Mouse (Mus musculus): Measurements from ENCODE around the gene Sntg2.

Gene Sntg2

DNA sequence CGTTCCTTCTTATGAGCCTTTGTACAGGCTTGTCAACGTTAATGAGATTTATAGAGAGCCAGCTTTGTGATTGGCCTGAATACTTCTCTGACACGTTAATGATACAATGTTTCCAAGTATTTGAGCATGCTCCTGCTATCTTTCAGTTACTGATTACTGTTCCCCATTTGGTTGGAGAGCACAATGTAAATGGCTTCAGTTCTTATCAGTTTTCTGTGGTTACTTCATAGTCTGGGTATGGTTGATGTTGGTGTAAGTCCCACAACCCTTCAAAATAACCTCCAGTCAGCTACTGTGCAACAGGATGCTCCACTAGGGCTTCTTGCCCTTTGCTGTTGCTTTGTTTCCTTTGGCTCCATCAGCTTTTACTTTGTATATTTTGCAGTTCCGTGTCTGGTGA lies 168.7 kb downstream of the Sntg2 start:
- no peak for DNase-seq (ENCODE audit: low spot score in 2 of 2)

DNA sequence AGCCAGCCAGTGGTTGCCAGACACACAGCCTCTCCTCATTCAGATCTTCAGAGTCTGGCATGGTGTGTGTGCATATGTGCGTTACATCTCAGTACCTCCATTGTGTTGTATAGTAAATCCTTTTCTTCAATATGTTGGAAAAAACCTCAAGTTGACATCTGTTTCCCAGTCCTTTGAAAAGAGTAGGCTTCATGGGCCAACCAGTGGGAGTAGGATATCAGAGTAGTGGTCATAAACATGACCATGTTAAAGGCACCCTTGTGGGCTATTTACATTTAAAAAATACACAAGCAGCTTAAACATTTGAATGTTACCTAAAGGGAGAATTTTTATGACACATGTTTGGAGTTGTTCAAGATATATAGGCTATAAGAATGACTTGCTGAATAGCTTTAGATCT lies 170.4 kb downstream of the Sntg2 start:
- no peak for DNase-seq (ENCODE audit: low spot score in 2 of 2)

DNA sequence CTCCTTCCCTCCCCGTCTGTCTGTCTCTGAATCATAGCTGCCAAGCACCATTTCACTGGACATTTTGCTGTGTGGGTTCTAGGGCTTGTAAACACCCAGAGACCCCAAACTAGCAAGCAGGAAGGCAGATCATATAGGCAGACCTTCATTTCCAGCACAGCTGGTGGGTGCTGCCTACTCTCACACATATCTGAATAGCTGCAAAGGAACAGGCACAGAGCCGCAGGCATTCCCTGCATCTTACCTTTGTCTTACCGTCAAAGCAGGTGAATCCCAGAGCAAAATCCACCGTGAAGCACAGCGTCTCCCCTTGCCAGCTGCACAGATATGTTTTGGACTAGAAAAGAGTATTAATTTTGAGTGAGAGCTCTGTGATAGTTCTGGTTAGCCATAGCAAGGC lies 172.1 kb downstream of the Sntg2 start:
- DNase-seq (ENCODE audit: low spot score in 2 of 2) = no peak

DNA sequence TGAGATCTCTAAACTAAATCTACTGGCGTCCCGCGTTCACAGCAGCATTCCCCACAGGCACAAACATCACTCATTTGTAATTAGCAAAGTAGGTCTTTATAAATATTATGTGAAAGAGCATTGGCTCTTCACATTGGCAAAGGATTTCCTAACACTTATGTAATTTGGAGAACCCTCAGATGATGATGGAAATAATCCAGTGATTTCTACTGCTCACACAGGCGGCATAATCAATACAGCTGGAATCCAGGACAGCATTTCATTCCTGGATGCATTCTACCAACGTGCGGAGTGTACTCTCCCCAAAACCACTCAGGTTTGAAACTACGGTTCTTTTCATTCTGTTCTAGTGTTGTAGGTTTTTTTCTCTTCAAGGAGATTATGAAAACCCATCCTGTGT lies 172.6 kb downstream of the Sntg2 start:
- no peak for DNase-seq (ENCODE audit: low spot score in 2 of 2)

DNA sequence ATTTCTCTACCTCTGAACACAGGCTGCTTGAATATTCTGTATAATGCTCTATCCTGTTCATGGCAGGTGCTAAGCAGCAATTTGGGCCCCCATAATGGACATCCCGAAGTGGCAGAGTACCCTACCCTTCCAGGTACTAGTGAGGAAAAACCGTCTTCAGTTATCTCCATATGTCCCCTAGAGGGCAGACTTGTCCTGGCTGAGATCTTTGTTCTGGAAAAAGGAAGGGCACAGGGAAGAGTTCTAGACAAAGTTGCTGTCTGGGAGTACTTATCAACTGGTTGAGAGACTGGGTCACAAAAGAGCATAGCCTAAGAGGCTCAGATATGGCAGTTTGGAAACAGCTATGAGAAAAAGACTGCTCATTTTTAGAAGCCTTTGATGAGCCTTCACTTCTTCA lies 173.4 kb downstream of the Sntg2 start:
- DNase-seq (ENCODE audit: low spot score in 2 of 2) = no peak

DNA sequence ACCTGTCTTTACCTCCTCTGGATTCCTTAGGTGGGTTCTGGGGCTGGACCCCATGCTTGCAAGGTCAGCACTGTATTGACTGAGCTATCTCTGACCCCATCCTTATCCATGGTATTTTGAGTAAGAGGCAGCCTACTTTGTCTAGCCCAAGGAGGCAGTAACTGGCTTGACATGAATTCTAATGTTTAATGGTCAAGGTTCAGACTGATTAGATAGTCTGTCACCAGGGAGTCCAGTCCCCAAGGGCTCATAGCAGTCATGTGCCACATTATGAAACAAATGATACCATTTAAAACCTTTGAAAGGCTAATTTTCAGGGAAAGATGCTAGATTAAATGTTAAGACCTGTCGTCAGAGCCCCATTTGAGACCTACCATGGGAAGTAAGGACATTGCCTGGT lies 174.9 kb downstream of the Sntg2 start:
- no peak for DNase-seq (ENCODE audit: low spot score in 2 of 2)

DNA sequence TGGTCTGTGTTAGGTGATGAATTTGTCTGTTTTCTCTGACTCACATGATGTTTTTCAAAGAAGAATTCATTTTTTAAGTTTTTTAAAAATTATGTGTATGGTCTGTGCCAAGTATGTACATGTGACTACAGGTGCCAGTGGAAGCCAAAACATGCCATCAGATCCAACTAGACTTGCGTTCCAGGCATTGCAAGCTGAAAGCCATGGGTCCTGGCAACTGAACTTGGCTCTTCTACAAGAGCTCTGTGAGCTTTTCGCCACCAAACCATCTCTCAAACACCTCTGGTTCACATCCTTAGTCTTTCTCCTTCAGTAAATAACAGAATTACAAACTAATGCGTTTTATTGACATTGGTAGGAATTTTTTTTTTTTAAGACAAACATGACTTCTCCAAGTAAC lies 191.5 kb downstream of the Sntg2 start:
- DNase-seq (ENCODE audit: low spot score in 2 of 2) = no peak

DNA sequence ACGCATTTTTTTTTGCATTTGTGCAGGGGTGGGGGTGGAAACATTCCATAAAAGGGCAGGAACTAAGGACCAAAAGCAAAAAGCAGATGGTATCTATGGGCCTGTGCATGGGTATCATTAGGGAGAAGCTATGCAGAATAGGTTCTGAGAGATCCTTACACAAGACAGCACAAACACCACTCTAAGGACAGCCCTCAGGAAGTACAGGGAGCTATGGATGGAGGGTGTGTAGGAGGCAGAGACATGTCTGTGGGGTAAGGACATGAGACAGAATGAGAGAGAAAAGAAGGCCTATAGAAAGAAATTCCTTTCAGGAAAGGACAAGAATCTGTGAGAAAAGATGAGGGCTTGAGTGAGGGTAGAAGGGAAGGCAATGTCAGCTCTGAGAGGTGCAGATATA lies 193.6 kb downstream of the Sntg2 start:
- DNase-seq (ENCODE audit: low spot score in 2 of 2) = no peak

DNA sequence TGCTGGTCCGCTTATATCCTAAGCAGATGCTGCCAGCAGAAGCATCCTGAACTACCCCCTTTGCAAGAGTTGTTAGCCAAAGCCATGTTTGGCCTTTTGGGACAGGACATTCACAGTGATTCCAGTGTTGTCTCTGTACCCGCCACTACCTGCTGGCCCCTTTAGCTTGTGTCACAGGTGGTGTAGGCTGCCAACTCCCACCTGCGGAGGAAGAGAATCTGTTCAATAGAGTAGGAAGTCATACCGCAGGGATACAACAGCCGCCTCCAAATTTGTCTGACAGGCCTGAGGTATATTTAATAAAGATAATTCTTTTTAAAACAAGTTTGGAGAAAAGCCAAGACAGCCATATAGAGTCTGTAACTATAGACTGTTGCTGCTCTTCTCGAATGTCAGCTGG lies 195.2 kb downstream of the Sntg2 start:
- no peak for DNase-seq (ENCODE audit: low spot score in 2 of 2)

DNA sequence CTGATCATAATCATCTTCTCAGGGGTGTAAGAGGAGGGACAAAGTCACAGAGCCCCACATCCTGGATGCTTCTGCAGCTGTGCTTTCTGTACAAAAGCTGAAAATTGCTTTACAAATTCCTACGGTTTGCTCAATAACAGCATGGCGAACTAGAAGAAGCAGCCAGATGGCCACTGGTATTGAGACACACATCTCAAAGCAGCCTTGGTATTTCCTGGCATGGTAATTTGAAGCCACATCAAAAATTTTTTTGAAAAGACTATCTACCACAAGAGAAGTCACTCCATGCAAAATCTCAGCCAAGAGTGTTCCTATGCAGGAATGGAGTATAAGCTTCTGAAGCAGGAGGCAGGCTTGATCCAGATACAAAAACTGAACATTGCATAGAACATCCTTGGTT lies 195.6 kb downstream of the Sntg2 start:
- DNase-seq (ENCODE audit: low spot score in 2 of 2) = no peak

DNA sequence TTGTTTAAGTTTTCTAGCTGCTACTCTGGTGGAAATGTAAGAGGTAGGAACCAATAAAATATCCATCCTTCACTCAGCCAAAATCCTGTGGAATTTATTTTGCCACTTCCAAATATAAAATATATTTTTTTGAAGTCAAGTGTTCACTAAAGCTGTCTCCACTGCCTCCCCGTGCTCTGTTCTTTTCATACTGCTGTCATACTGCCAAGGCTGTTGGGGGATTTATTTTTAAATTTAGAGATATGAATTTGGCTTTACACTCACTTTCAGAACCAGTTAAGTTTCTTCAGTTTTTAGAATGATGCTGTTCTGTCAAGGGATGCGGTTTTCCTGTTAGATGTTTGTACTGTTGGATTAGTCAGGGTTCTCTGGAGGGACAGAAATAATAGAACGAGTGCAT lies 204.7 kb downstream of the Sntg2 start:
- DNase-seq (ENCODE audit: low spot score in 2 of 2) = no peak

DNA sequence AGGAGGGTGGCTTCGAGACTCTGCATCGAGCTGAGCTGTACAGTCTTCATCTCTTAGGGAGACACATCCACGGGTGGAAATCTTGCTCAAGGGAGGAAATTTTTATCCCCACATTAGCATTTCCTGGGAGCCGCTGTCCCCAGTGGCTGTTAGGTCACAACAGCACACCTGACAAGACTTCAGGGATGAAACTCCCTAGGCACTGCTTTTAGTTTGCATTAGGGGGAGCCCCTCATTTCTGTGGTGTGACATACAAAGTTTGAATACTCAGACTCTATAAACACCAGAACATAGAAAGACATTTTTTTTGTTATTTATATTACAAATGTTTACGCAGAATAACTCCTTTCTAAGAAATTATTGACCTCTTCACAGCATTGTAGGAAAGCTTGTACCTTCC lies 208.6 kb downstream of the Sntg2 start:
- DNase-seq (ENCODE audit: low spot score in 2 of 2) = no peak

DNA sequence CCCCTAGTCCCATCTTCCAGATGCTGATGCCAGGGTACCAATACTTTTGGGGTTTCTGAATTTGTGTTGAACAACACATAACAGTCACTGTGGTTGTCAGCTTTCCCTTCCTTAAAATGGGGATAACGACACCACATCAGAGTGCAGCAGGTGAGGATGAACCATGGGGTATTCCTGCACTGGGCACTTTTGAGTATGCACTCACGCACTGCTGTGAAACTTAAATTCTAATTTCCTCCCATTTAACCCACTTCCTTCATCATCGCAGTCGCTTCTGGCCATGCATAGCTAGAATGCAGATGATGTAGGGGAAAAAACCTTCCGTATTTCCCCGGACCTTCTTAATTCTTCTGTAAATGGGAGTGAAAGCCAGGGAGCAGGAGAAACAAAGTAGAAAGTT lies 209.2 kb downstream of the Sntg2 start:
- no peak for DNase-seq (ENCODE audit: low spot score in 2 of 2)

DNA sequence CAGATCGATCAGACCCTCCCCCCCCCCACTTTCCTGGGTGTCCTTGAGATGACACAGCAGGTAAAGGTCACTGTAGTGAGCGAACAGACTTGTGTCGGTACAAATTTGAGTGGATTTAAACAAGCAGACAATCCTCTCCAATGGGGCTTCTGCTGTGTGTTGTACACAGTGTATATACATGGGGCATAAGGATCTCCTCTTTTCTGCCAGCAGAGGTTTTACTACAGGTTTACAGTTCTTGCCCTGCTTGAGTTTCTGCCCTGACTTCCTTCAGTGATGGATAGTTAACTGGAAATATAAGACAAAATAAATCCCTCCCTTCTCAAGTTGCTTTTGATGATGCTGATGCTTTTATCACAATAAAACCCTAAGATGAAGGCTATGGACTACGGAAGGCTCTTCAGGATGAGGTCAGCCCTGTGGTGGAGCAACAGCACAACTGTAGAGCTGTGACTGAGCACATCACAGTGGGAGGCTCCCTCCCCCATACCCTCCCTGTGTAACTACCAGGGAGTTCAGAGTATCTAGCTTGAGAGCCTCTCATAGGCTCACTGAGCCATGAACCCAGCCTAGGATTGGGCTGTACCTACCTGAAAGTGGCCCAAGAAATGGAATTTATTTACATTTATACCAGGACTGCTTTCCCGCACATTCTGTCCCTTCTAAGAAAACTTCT lies 211.3 kb downstream of the Sntg2 start:
- no peak for DNase-seq (ENCODE audit: low spot score in 2 of 2)

DNA sequence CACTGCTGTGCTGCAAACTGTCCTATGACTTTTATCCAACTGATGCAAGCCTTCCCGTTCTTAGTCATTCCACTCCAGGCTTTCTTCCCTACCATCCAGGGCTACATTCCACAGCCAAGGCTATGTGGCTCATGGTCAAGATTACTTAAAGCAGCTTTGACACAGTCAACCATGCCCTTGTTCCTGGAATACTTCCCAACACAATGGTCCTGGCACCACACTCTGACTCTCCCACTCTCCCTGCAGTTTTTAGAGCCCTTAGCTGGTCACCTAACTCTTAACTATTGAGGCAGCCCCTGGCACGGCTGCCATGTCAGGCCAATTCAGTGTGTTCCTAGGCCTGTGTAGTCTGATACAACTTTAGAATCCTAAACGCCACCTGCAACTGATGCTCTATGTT lies 212.7 kb downstream of the Sntg2 start:
- DNase-seq (ENCODE audit: low spot score in 2 of 2) = no peak

DNA sequence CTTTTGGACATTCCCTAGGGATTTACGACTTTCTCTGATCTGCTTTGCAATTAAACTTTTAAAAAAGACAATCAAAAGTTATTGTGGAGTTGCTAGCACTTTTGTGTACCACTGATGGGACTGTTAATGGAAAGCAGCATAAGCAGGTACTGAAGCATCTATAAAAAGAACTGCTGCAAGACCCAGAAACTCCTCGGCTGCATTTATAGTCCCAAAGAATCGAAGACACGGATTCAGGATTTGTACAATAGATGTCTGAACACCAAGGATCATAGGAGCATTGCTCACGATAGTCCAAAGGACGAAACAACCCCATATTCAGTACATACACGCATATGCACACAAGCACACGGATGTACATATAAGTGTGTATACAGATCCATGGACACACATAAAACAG lies 213.4 kb downstream of the Sntg2 start:
- DNase-seq (ENCODE audit: low spot score in 2 of 2) = no peak

DNA sequence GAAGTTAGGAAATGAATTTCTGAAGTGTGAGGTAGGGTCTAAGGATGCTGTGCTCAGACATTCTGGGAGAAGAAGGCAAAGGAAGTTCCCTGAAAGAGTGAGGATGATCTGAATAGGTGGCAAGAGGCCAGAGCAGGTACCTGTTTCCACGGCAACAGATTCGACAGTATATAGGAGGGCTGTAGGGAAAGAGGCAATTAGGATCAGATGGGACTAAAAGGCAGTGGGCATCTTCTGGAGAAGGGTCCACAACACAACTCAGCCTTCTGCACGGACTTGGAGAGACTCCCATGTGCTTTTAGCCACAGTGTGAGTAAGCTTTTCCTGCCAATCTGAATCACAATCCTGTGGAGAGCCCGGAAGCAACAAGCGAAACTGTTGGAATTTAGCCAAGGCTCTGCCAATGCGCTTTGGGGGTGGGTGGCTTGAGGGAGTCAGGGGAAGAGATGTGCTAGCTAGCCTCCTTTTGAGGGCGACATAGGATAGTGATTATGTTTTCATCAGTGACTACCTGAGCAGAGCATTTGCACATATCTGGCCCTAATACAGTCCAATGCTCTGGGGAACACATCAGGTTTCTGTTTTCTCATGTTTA lies 219.0 kb downstream of the Sntg2 start:
- DNase-seq (ENCODE audit: low spot score in 2 of 2) = no peak

DNA sequence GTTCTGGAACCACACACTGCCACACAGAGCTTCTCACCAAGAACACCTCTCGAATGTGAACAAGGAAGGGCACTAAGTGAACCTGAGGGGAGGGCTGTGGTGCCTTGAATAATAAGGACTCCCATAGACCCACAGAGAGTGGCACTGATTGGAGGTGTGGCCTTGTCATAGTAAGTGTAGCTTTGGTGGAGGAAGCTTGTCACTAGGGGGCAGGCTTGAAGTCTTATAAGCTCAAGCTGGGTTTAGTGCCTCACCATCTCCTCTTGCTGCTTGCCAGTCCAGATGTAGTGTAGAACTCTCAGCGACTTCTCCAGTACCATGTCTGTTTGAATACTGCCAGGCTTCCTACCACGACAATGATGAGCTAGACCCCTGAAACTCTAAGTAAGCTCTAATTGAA lies 231.1 kb downstream of the Sntg2 start:
- no peak for DNase-seq (ENCODE audit: low spot score in 2 of 2)

DNA sequence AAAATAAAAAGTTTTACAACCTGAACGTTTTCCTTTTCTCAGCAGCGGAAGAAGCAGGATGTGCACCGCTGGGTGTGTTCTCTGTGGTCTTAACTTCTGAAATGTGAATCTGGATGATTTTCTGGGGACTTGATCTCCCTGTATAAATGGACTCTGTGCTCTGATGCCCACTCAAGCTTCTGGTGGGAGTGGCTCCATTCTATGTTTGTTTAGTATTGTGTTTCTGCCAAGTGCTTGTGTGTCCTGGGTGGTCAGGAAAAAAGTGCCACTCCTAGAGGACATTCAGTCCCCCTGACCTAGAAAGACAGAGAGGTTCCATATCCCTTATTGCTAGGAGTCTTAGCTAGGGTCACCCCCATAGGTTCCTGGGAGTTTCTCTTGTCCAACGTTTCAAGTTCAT lies 240.7 kb downstream of the Sntg2 start, which contains the start of gene Tpo:
TSS of gene Tpo (minus strand) at position 101 of the 400 bp plus-strand sequence.
- no peak for DNase-seq (ENCODE audit: low spot score in 2 of 2)

DNA sequence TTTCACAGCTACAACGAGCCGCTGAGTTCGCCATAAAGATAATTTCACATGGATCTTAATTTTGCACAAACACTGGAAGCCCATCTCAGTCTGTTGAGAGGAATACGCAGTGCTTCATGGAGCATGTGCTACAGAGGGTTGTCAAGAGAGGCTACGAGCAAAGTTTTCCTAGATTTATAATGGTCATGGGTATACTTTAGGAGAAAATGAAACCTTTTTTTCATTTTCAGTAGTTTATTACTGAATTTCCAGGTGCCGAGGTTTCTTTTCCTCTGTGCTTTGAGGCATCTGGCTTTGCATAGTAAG lies 243.8 kb downstream of the Sntg2 start:
- DNase-seq (ENCODE audit: low spot score in 2 of 2) = no peak

DNA sequence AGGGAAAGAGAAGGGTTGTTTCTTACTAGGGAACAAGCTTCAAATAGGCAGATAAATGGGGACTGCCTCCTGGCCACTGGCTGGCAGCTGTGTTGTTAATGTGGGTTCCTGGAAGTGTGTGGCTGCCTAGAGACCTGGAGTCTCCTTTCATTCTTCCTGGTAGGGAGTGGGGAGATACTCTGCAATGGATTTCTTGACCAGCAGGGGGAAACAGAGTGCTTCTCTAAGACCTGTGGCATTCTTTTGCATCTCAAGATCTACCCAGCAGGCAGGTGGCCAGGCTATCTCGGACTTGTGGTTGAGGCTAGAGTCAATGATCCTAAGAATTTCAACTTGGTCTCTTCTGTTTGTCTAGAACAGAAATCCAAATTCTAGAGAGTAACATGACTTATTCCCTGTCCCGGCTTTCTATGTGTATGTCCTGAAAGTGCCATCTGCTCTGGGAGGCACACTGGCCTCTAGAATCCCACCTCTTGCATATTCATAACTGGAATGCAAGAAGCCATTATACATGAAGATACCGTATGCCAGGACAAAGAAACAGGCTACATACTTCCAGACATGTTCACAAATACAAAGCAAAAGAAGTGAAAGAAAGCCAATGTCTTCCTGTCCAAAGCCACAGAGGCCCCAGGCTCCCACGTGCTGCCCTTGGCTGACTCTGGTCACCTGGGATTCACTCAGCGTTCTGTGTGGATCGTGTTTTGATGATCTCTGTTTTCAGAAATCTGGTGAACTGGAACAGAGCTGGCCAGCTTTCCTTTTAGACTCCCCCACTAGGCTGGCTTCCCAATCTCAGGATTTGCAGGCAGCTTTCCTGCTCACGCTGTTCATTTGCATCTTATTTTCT lies 244.4 kb downstream of the Sntg2 start:
- DNase-seq (ENCODE audit: low spot score in 2 of 2) = no peak

All from spleen, postnatal 14 days (tissue).